Mouse (Mus musculus) kidney, postnatal 0 days (tissue): ENCODE results near the gene Thap4. TPM values are rescaled to one million over a fixed set of nuclear protein-coding genes. Genes with fewer than 3 reads are reported as not detected.

ENCODE experiments used
- ATAC-seq: fragments of 200-750 bp; cut with Nextera tagmentation; replicated peaks from 2 replicates; pipeline ENCODE4 v1.8.0; 2017; ENCODE audit warnings: low read depth, moderate number of reproducible peaks, moderate TSS enrichment, moderate library complexity; ENCODE audit not compliant: low FRiP score
- DNase-seq: peaks from one replicate; pipeline ENCODE4 v3.0.0-alpha.2; 2016; ENCODE audit warnings: low spot score
- H3K27ac ChIP-seq: fragments of 300-500 bp; sonication (generic); 2 replicates; pipeline ENCODE4 v1.5.1; 2014; ENCODE audit warnings: mild to moderate bottlenecking
- H3K27me3 ChIP-seq: fragments of 300-500 bp; sonication (generic); 2 replicates; pipeline ENCODE4 v1.6.1; 2014; ENCODE audit warnings: low read length, mixed read lengths; ENCODE audit not compliant: insufficient read depth
- H3K36me3 ChIP-seq: fragments of 300-500 bp; sonication (generic); 2 replicates; pipeline ENCODE4 v1.6.1; 2014; ENCODE audit warnings: low read length, mixed read lengths; ENCODE audit not compliant: insufficient read depth
- H3K4me1 ChIP-seq: fragments of 300-500 bp; sonication (generic); replicated peaks from 2 replicates; pipeline ENCODE4 v1.6.1; 2014; ENCODE audit warnings: antibody characterized with exemption, low read length, mixed read lengths; ENCODE audit not compliant: insufficient read depth
- H3K4me2 ChIP-seq: fragments of 300-500 bp; sonication (generic); 2 replicates; pipeline ENCODE4 v1.6.1; 2014; ENCODE audit warnings: mild to moderate bottlenecking, low read length, moderate library complexity, mixed read lengths
- H3K4me3 ChIP-seq: fragments of 300-500 bp; sonication (generic); replicated peaks from 2 replicates; pipeline ENCODE4 v1.5.1; 2014; ENCODE audit warnings: low read depth, low read length
- H3K9ac ChIP-seq: fragments of 300-500 bp; sonication (generic); 2 replicates; pipeline ENCODE4 v1.6.1; 2014; ENCODE audit warnings: low read depth, low read length
- H3K9me3 ChIP-seq: fragments of 300-500 bp; sonication (generic); replicated peaks from 2 replicates; pipeline ENCODE4 v1.6.1; 2016; ENCODE audit warnings: low read length, inconsistent platforms, mixed read lengths
- CTCF ChIP-seq: IDR thresholded peaks from 2 replicates; pipeline ENCODE4 v1.5.1; 2016; ENCODE audit warnings: antibody characterized with exemption, low read depth, mild to moderate bottlenecking, moderate library complexity
- WGBS: fragments of 180-500 bp; shearing (Covaris S2); extraction: QIAGEN DNeasy Blood & Tissue Kit; methylation state at CpG from one replicate; pipeline ENCODE4 v1.1.7; 2014; 5-methylcytosine and 5-hydroxymethylcytosine counted together
- polyA plus RNA-seq: library from polyadenylated mRNA; unstranded; fragments of >200 nt; fragmentation: Nextera tagmentation; extraction: Ambion mirVana; gene quantifications from 2 replicates; pipeline ENCODE4 v1.2.1, GENCODE M21; 2015

The Thap4 gene
- polyA plus RNA-seq, 1 experiment from 2014 or later = 82.9 TPM

DNA sequence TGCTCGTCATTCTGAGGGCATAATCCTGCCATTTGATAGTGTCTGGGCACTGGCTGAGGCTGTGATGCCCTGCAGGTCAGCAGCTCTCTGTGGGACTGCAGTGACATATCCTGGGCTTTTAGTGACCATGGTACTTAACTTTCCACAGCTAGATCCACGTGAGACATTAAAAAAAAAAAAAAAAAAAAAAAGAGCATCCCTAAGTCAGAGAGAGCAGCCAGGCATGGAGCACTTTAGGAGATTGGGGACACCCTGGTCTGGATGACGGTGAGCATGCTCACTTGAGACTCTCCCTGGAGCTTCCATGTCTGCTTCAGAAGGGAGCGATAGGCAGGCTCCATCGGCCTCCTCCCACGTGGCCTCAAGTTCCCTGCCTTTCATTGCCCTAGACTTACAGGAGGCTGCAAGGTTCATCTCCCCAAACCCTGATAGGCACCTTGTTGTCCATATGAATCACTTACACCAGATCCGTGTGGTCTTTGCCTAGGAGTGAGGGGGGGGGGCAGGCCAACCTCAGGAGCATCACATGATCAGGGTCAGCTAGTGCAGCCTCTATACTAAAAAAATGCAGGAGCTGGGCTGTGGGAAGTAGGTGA lies 64.7 kb downstream of the Thap4 start:
- ATAC-seq (no peak), DNase-seq (no peak)
- Histone ChIP-seq H3K4me1 (no peaks in the 10 kb centered on the region; the same call in 1 of the 2 replicates), H3K36me3 (0 out of 2 replicates have a peak, but pooled peaks cover 12% of the 10 kb centered on the region), H3K9me3 (no peaks in the 10 kb centered on the region), H3K27ac (no peak overlapping the region), H3K27me3 (no peaks in the 10 kb centered on the region), H3K4me3 (no peak overlapping the region), H3K9ac (no peak overlapping the region), H3K4me2 (no peak overlapping the region)
- TF ChIP-seq CTCF = no peak
- WGBS = 67% methylated on average over 7 of the region's 7 CpGs

DNA sequence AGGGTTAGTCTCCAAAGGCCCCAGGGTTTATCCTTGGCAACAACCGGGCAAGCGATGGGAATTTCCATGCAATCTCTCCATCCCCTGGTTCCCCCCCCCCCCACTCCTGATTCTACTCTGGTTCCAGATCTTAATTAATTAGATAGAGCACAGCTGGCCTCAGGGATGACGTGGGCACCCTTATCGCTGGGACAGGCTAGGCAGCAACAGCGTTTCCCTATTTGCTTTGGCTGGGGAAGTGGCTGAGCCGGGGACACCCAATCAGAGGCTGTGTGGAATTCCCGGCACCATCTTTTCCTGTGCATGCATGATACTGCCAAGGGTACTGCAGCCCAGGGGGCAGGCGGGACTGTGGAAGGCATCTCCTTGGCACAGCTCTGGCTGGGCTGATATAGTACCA lies 66.5 kb downstream of the Thap4 start:
- Histone ChIP-seq H3K9ac (no peak overlapping the region), H3K4me1 (no peaks in the 10 kb centered on the region; the same call in 1 of the 2 replicates), H3K9me3 (no peaks in the 10 kb centered on the region), H3K4me3 (no peak overlapping the region), H3K36me3 (0 out of 2 replicates have a peak, but pooled peaks cover 9% of the 10 kb centered on the region), H3K27me3 (no peaks in the 10 kb centered on the region), H3K27ac (no peak overlapping the region), H3K4me2 (peak overlapping the region; percentile 95)
- WGBS = 72% methylated on average over 8 of the region's 8 CpGs
- 0 out of 2 replicates have a peak, but pooled peaks have one; percentile 8 for TF ChIP-seq CTCF
- DNase-seq = peak; percentile 48
- ATAC-seq = no peak

DNA sequence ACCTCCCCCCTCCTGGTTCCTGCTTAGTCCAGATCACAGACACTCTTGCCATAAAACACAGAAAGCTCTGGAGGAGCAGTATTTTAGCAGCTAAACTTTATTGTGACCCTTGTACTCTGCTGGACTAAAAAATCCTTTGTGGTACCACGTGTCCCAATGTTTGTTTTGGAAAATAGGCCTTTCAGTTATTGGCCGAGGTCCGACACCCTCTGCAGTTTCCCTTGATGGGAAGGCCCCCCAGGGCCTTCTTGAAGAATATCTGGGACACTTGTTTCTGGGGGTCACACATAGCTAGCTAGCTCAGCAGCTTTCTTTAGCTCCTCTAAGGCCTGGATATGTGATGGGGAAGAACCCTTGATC lies 67.7 kb downstream of the Thap4 start:
- DNase-seq (no peak), ATAC-seq (no peak)
- no peak for TF ChIP-seq CTCF
- H3K27me3 ChIP-seq = no peaks in the 10 kb centered on the region
- 0 out of 2 replicates have a peak, but pooled peaks cover 7% of the 10 kb centered on the region for H3K36me3 ChIP-seq
- peak overlapping the region; percentile 89 for H3K27ac ChIP-seq
- peak overlapping the region; percentile 54 for H3K4me3 ChIP-seq
- no peaks in the 10 kb centered on the region for H3K9me3 ChIP-seq
- H3K4me2 ChIP-seq = peak overlapping the region; percentile 95
- H3K9ac ChIP-seq = peak overlapping the region; percentile 85
- H3K4me1 ChIP-seq = no peaks in the 10 kb centered on the region; the same call in 1 of the 2 replicates
- 35% methylated on average over 3 of the region's 3 CpGs for WGBS

DNA sequence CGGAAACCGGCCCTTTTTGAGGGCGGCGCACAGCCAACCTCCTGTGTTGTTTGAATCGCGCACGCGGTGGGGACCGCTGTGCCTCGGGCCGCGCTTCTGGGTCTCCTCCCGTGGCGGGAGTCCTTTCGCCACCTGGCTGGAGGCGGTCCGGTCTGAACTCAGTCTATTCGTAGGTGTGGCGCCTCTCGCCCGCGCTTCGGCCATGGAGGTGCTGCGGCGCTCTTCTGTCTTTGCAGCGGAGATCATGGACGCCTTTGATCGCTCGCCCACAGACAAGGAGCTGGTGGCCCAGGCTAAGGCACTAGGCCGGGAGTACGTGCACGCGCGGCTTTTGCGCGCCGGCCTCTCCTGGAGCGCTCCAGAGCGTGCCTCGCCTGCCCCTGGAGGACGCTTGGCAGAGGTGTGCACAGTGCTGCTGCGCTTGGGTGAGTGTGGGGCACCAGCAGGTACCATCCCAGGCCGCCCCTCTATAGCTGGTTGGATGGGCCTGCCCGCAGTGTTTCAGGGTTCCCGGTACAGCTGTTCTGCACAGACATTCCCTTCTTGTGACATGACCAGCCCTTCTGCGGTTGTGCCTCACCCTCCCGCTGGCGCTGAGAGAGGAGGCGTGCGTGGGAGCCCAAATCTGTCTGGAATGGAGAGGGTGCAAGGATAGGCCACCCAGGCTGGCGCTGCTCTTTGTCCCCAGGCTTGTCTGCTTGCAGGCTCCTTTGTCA lies 68.3 kb downstream of the Thap4 start:
- WGBS = 2% methylated on average over 51 of the region's 51 CpGs
- Histone ChIP-seq H3K4me3 (peak overlapping the region; percentile 54), H3K4me2 (peak overlapping the region; percentile 95), H3K36me3 (0 out of 2 replicates have a peak, but pooled peaks cover 5% of the 10 kb centered on the region), H3K9me3 (no peaks in the 10 kb centered on the region), H3K27me3 (no peaks in the 10 kb centered on the region), H3K9ac (peak overlapping the region; percentile 85), H3K27ac (peak overlapping the region; percentile 89), H3K4me1 (no peaks in the 10 kb centered on the region; the same call in 1 of the 2 replicates)
- ATAC-seq = peak; percentile 91
- DNase-seq = peak; percentile 85
- peak; percentile 67 for TF ChIP-seq CTCF

DNA sequence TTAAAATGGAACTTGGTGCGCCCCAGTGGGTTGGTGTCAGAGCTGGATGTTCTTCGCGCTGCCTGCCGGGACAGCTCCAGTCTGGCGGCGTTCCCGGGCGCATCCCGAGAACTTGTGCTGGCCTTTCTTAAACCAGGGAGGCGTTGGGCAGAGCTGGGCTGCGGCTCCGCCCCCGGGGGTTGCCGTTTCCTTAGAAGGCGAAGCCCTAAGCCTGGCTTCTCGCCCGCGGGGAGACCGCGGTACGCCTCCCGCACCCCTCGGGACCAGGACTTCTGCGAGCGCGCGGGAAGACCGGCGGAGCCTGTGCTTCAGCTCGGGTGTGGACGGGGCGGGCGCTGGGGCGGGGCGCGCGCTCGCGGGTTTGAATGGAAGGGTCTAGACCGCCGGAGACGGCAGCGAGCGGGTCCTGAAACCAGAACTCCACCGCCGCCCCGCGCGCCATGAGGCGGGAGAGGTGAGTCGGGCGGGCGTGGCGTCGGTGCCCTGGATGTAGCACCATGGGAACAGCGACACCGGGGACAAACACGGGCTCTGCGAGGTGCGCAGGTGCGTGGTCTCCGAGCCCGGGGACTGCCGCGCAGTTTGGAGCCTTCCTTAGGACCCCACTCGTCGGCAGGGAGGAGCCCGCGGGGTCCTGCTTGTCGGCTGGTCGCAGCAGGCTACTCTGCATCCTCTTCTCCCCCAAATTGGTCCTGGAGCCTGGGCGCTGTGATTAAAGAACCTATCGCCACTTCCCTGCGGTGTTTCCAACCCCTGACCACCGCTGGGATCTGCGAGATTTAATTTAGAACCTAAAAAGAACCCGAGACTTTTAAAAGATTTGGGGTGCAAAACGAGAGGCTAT lies 69.0 kb downstream of the Thap4 start, which contains the start of gene Bok:
Gene Bok, plus strand, starts transcription at position 260 of the 844 bp plus-strand sequence.
- peak; percentile 88 for DNase-seq
- Histone ChIP-seq H3K27ac (peak within 1 kb of the TSS; percentile 89), H3K4me3 (peak within 1 kb of the TSS; percentile 54), H3K9me3 (no peaks in the 10 kb centered on the region), H3K9ac (peak within 1 kb of the TSS; percentile 85), H3K27me3 (no peaks in the 10 kb centered on the region), H3K36me3 (0 out of 2 replicates have a peak, but pooled peaks cover 3% of the 10 kb centered on the region), H3K4me2 (peak within 1 kb of the TSS; percentile 95), H3K4me1 (no peaks in the 10 kb centered on the region; the same call in 1 of the 2 replicates)
- under 1% methylated on average over 78 of the region's 78 CpGs for WGBS
- TF ChIP-seq CTCF = no peak
- peak; percentile 9; the same call in 1 of the 2 replicates for ATAC-seq
